Mouse (Mus musculus): ENCODE results near the gene Catip. TPM values are rescaled to one million over a fixed set of nuclear protein-coding genes. Genes with fewer than 3 reads are reported as not detected.
"Not testable (repeated sequence)": the region's sequence is repeated elsewhere in the genome, so short reads cannot be mapped to it uniquely, and the experiment has no call there.

Gene Catip
- 0.45 and 0.79 TPM in 2 replicates for polyA plus RNA-seq (2015; fragmentation: Nextera tagmentation; extraction: Ambion mirVana)

DNA sequence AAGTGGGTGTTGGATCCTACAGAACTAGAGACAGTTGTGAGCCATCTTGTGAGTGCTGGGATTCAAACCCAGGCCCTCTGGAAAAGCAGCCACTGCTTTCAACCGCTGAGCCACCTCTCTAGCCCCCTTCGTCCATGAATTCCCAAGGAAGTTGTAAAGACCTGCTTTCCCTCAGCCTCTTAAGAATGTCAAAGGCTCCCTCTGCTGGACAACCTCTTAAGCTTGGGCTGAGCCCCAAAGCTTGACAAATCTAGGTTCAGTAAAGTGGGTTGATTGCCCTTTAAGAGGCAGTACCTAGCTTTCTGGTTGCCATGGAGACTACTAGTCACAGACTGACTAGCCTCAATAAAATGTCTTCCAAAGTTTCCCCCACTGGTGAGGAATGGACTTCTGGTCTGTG lies at the start of gene Catip:
Gene Catip (plus strand): TSS at position 297 of the 400 bp plus-strand sequence.
- ATAC-seq = peak; percentile 84
- 0% methylated on average over 2 of the region's 2 CpGs for WGBS
- H3K27ac ChIP-seq = no peak within 1 kb of the TSS

DNA sequence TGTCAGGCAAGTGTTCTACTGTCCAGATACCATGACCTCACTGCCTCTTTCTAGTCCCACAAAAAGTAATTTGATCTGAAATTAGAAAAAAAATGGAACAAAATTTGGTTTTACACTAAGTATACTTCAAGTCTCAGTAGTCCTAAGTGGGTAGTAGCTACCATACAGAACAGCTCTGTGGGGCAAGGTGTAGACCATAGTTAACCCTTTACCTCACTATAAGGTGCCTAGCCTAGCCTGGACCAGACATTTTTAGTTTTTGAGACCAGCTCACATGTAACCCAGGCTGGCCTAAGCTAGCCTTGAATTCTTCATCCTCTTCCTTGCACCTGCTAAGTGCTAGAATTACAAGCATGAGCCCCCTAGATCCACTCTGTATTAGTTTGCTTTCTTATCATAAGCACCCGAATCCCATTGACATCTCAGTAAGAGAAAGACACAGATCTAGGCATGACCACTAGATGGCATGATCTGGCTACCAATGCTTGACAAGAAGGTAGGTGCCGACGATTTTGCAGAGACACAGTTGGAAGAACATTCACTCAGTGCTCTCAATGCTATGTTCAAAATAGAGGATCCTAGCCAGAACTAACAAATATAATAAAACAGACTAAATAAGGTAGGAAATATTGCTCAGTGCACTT lies 48.7 kb upstream of the Catip start:
- Histone ChIP-seq H3K36me3 (ENCODE audit: poor library complexity, severe bottlenecking) (no peaks in the 10 kb centered on the region), H3K27me3 (no peaks in the 10 kb centered on the region), H3K27ac (no peak overlapping the region), H3K4me3 (no peak overlapping the region), H3K9me3 (replicated peaks) (no peaks in the 10 kb centered on the region), H3K4me2 (no peak overlapping the region), H3K4me1 (no peaks in the 10 kb centered on the region), H3K9ac (no peak overlapping the region)
- peak; percentile 72 for ATAC-seq
- WGBS = 5% methylated on average over 3 of the region's 3 CpGs

More for the DNA sequence above, at the start of gene Catip:
- H3K36me3 ChIP-seq (ENCODE audit: poor library complexity, severe bottlenecking) = no peaks in the 10 kb centered on the region
- H3K4me1 ChIP-seq = peaks cover 6% of the 10 kb centered on the region; the same call in 1 of the 2 replicates
- no peak within 1 kb of the TSS for H3K9ac ChIP-seq
- no peaks in the 10 kb centered on the region for H3K27me3 ChIP-seq
- no peak within 1 kb of the TSS for H3K4me3 ChIP-seq
- H3K4me2 ChIP-seq = no peak within 1 kb of the TSS
- H3K9me3 ChIP-seq (replicated peaks) = no peaks in the 10 kb centered on the region

DNA sequence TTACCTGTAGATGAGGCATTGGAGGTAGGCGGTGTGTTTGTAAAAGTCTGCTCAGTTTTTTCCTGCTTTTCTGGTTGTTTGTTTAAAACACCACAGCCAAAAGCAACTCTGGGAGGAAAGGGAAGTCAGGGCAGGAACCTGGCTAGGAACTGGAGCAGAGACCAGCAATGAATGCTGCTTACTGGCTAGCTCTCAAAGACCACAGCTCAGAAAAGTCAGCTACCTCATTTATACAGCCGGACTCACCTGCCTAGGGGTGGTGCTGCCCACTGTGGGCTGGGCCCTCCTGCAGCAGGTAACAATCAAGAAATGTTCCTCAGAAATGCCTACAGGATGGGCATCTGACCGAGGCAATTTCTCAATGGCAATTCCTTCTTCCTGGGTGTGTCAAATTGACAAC lies 47.1 kb upstream of the Catip start:
- no peak for ATAC-seq
- Histone ChIP-seq H3K36me3 (ENCODE audit: poor library complexity, severe bottlenecking) (no peaks in the 10 kb centered on the region), H3K4me1 (no peaks in the 10 kb centered on the region), H3K27me3 (no peaks in the 10 kb centered on the region), H3K27ac (no peak overlapping the region), H3K9me3 (replicated peaks) (no peaks in the 10 kb centered on the region), H3K9ac (no peak overlapping the region), H3K4me3 (no peak overlapping the region), H3K4me2 (no peak overlapping the region)
- WGBS = 88% methylated on average over 3 of the region's 3 CpGs

DNA sequence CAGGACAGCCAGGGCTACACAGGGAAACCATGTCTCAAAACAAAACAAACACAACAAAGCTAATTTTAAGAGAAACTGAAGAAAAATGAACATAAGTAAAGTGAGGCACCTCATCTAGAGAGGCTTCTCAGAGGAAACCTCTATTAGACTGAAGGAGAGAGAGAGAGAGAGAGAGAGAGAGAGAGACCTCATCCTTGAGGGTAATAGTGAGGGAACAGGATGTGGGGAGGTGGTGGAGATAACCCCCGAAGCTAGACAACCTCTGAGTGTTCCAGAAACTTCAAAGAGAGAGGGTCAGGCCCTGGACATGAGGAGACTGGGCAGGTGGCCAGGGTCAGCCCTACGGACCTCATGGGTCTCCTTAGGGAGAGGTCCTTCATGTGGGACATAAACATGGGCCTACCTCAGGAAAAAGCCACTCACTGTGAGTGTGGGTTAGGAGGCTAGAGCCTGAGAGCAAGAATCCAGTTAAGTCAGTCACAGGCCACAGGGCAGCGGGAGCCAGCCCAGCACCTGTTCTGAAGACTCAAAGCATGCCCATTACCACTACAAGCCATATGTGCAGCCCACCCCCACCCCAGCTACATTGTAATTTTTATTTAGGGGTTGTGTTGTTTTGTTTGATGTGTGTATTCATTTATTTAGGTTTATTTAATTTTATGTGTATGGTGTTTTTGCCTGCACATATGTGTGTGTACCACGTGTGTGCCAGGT lies 45.6 kb upstream of the Catip start:
- H3K4me1 ChIP-seq = no peaks in the 10 kb centered on the region

DNA sequence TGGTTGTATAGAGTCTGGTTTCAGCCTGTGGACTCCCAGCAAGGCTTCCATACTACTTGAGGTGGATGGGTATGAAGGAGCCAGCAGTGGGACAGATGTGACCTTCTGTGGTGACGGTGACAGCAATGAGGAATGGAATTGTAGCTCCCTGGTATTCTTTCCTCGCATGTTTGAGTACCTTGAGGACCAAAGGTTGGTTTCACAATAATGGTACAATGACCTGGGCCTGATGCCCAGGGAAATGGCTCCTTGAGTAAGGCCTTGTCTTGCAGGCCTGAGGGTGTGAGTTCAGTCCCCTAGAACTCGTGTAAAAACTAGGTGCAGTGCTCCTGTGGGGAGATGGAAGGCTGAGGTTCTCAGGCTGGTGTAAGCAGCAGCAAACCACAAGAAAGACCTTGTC lies 43.2 kb upstream of the Catip start:
- Histone ChIP-seq H3K27me3 (no peaks in the 10 kb centered on the region), H3K27ac (no peak overlapping the region), H3K9ac (no peak overlapping the region), H3K36me3 (ENCODE audit: poor library complexity, severe bottlenecking) (no peaks in the 10 kb centered on the region), H3K9me3 (replicated peaks) (no peaks in the 10 kb centered on the region), H3K4me2 (no peak overlapping the region), H3K4me1 (no peaks in the 10 kb centered on the region), H3K4me3 (no peak overlapping the region)
- ATAC-seq = no peak
- WGBS = 93% methylated on average over 3 of the region's 3 CpGs

More for the DNA sequence above, 45.6 kb upstream of the Catip start:
- WGBS = 78% methylated on average over 4 of the region's 4 CpGs
- Histone ChIP-seq H3K36me3 (ENCODE audit: poor library complexity, severe bottlenecking) (no peaks in the 10 kb centered on the region), H3K9me3 (replicated peaks) (no peaks in the 10 kb centered on the region), H3K4me2 (no peak overlapping the region), H3K27ac (no peak overlapping the region), H3K27me3 (no peaks in the 10 kb centered on the region), H3K9ac (no peak overlapping the region), H3K4me3 (no peak overlapping the region)
- ATAC-seq = no peak

DNA sequence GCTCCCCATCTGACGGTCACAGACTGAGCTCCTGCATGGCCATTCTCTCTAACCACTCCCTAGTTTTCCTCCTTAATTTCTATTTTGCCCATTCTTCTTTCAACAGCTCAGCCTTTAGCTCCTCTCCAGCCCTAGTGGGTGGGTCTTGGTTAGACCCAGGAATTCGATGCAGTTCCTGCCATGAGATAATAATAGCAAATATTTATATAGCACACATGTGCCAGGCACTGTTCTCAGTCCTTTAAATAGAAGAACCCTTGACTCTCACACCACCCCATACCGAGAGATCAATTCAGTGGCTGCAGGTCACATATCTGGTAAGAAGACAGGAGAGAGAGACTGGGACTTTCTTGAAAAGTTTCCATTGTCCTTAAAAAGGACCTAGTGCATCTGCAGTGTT lies 40.5 kb upstream of the Catip start:
- no peak for ATAC-seq
- no peaks in the 10 kb centered on the region for H3K27me3 ChIP-seq
- no peaks in the 10 kb centered on the region for H3K36me3 ChIP-seq (ENCODE audit: poor library complexity, severe bottlenecking)
- no peaks in the 10 kb centered on the region for H3K4me1 ChIP-seq
- 86% methylated on average over 3 of the region's 3 CpGs for WGBS
- no peak overlapping the region for H3K4me2 ChIP-seq
- H3K4me3 ChIP-seq = no peak overlapping the region
- H3K9me3 ChIP-seq (replicated peaks) = no peaks in the 10 kb centered on the region
- H3K27ac ChIP-seq = no peak overlapping the region
- no peak overlapping the region for H3K9ac ChIP-seq

DNA sequence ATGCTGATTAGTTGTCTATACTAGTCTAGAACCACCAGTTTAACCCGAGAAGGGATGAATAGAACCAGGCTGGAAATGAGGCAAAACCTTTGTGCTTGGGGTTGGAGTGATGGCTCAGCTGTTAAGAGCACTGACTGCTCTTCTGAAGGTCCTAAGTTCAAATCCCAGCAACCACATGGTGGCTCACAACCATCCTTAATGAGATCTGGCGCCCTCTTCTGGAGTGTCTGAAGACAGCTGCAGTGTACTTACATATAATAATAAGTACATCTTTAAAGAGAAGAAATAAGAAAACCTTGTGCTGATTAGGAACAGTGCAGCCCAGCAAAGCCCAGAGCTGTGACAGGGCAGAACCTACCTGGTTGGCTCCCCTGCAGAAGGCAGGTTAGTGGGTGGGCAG lies 35.0 kb upstream of the Catip start:
- H3K36me3 ChIP-seq (ENCODE audit: poor library complexity, severe bottlenecking); H3K4me1 ChIP-seq; H3K9ac ChIP-seq; ATAC-seq; H3K9me3 ChIP-seq (replicated peaks); H3K4me3 ChIP-seq; H3K27ac ChIP-seq; H3K27me3 ChIP-seq; H3K4me2 ChIP-seq: not testable (repeated sequence)
- 71% methylated on average over 2 of the region's 2 CpGs for WGBS

DNA sequence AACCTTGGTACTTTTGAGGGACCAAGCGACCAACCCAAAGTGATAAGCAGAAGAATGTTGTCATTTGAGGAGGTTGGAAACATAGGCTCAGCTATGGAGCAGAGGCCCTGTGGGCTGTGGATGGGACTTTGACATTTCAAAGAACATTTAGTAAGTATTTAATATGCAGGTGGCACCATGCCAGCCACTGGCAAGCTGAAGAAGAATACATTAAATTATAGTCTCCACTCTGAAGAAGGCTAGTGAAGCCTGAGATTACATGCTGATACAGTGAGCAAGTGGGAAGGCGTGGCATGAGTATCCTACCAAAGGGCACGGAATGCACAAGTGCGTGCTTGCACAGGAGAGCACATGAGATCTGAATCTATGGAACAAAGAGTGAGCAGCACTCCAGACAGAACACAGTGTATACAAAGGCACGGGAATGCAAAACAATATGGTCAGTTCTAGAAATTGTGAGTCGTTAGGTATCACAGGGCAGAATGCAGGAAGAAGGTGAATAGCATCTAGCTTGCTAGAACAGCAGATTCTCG lies 31.9 kb upstream of the Catip start:
- peaks cover 10% of the 10 kb centered on the region; the same call in 1 of the 2 replicates for H3K36me3 ChIP-seq (ENCODE audit: poor library complexity, severe bottlenecking)
- H3K4me1 ChIP-seq = peaks cover 24% of the 10 kb centered on the region
- H3K27me3 ChIP-seq = no peaks in the 10 kb centered on the region
- no peak overlapping the region for H3K4me2 ChIP-seq
- H3K9ac ChIP-seq = no peak overlapping the region
- ATAC-seq = no peak
- WGBS = 78% methylated on average over 7 of the region's 7 CpGs
- H3K9me3 ChIP-seq (replicated peaks) = no peaks in the 10 kb centered on the region
- no peak overlapping the region for H3K27ac ChIP-seq
- H3K4me3 ChIP-seq = no peak overlapping the region

DNA sequence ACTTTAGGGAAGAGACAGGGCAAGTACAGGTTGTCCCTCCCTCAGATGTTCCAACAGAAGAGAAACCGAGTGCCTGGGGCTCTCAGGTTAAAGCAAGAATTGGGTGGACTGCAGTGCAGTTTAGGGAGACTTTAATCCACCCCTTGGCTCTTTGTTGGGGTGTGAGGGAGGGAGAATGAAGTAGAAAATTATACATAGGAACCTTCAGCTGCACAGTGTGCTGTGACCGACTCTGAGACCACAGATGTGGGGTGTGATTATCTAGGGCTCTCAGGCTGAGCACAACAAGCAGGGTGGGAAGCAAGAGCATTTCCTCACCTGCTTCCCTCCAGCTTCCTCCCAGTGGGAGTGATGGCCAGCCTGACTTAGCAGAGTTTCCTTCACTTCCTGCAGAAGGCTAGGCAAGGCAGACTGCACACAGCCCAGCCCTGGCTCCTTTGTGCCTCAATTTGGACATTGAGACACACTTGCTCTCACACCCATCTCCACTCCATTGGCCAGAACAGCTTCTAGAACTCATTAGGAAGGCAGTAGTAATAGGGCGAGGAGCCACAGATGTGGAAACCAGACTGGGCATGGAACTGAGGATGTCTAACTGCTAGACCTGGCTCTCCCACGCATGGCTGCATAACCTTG lies 30.7 kb upstream of the Catip start:
- 87% methylated on average over 4 of the region's 4 CpGs for WGBS
- no peaks in the 10 kb centered on the region for H3K9me3 ChIP-seq (replicated peaks)
- no peak for ATAC-seq
- peak overlapping the region; percentile 14; the same call in 1 of the 2 replicates for H3K27ac ChIP-seq
- H3K4me2 ChIP-seq = no peak overlapping the region
- no peaks in the 10 kb centered on the region for H3K27me3 ChIP-seq
- H3K4me1 ChIP-seq = peaks cover 24% of the 10 kb centered on the region
- H3K36me3 ChIP-seq (ENCODE audit: poor library complexity, severe bottlenecking) = peaks cover 10% of the 10 kb centered on the region; the same call in 1 of the 2 replicates
- H3K4me3 ChIP-seq = no peak overlapping the region
- no peak overlapping the region for H3K9ac ChIP-seq

DNA sequence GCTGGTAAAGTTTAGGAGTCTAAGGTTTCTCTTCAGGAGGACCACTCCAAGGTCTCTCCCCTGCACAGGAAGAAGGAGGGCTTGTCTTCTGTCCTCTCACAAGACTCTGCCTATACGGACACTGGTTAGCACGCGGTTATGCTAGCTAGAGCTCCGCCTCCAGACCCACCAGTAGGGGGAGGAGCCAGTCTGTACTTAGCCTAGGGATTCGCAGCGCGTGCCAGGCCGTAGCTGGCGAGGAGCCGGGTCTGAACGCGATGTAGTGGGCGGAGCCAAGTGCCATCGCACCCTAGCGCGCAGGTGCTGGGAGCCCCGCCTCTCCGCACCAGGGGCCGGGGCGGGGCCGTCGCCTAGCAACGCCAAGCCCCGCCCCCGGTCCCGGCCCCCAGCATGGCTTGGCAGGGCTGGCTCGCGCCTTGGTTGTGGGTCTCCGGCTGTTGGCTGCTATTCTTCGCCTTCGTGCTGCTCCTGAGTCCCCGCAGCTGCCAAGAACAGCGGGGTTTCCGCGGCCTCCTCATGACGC lies 29.6 kb upstream of the Catip start:
- Histone ChIP-seq H3K27ac (peak overlapping the region; percentile 79), H3K4me2 (peak overlapping the region; percentile 67), H3K4me1 (peaks cover 24% of the 10 kb centered on the region), H3K4me3 (peak overlapping the region; percentile 49), H3K27me3 (no peaks in the 10 kb centered on the region), H3K9ac (peak overlapping the region; percentile 71), H3K36me3 (ENCODE audit: poor library complexity, severe bottlenecking) (peaks cover 10% of the 10 kb centered on the region; the same call in 1 of the 2 replicates), H3K9me3 (replicated peaks) (no peaks in the 10 kb centered on the region)
- under 1% methylated on average over 36 of the region's 36 CpGs for WGBS
- ATAC-seq = peak; percentile 97

DNA sequence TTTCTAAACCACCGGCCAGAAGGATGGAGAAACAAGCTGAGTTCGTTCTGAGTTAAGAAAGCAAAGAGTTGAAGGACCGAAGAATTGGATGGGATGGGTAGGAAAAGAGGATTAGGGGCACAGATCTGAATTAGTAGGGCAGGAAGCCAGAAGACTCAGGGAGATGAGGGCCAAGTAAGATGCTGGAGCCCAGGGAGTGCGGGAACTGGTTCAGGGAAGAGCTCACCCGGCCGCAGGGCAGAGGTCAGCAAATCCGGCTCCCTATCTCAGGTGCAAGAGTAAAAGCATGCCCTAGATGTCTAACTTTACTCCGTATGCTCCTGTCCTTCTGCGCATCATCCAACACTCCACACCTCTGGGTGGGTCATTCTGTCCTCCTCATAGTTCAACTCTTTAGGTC lies 29.0 kb upstream of the Catip start:
- 6% methylated on average over 9 of the region's 9 CpGs for WGBS
- peaks cover 24% of the 10 kb centered on the region for H3K4me1 ChIP-seq
- H3K4me2 ChIP-seq = peak overlapping the region; percentile 67
- peak; percentile 7 for ATAC-seq
- peaks cover 8% of the 10 kb centered on the region; the same call in 1 of the 2 replicates for H3K36me3 ChIP-seq (ENCODE audit: poor library complexity, severe bottlenecking)
- peak overlapping the region; percentile 79 for H3K27ac ChIP-seq
- H3K9me3 ChIP-seq (replicated peaks) = no peaks in the 10 kb centered on the region
- no peaks in the 10 kb centered on the region for H3K27me3 ChIP-seq
- H3K4me3 ChIP-seq = peak overlapping the region; percentile 49
- H3K9ac ChIP-seq = peak overlapping the region; percentile 71

DNA sequence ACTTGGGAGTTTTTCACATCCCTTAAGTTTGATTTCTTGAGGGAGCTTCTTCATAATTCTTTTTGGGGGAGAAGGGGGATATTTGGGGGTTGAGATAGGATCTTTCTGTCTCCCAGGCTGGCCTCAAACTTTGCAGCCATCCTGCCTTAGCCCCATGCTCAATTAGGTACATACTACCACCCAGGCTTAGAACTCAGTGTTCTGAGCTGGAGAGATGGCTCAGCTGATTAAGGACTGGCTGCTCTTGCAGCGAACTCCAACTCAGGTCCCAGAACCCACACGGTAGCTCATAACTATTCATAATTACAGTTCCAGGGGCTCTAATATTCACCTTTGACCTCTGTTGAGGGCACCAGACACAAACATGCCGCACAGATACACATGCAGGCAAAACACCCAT lies 27.3 kb upstream of the Catip start:
- Histone ChIP-seq H3K4me1 (peaks cover 23% of the 10 kb centered on the region), H3K4me2 (no peak overlapping the region), H3K27ac (no peak overlapping the region), H3K4me3 (no peak overlapping the region), H3K27me3 (no peaks in the 10 kb centered on the region), H3K36me3 (ENCODE audit: poor library complexity, severe bottlenecking) (no peaks in the 10 kb centered on the region), H3K9me3 (replicated peaks) (no peaks in the 10 kb centered on the region), H3K9ac (no peak overlapping the region)
- WGBS = 85% methylated on average over 3 of the region's 3 CpGs
- no peak for ATAC-seq
